Mouse (Mus musculus) kidney, postnatal 0 days (tissue): ENCODE data around the gene Gm37240. TPM values are rescaled to one million over a fixed set of nuclear protein-coding genes. Genes with fewer than 3 reads are reported as not detected.

Experiments
- ATAC-seq: fragments of 200-750 bp; cut with Nextera tagmentation; replicated peaks from 2 replicates; pipeline ENCODE4 v1.8.0; 2017; ENCODE audit warnings: low read depth, moderate number of reproducible peaks, moderate TSS enrichment, moderate library complexity; ENCODE audit not compliant: low FRiP score
- DNase-seq: peaks from one replicate; pipeline ENCODE4 v3.0.0-alpha.2; 2016; ENCODE audit warnings: low spot score
- H3K27ac ChIP-seq: fragments of 300-500 bp; sonication (generic); 2 replicates; pipeline ENCODE4 v1.5.1; 2014; ENCODE audit warnings: mild to moderate bottlenecking
- H3K27me3 ChIP-seq: fragments of 300-500 bp; sonication (generic); 2 replicates; pipeline ENCODE4 v1.6.1; 2014; ENCODE audit warnings: low read length, mixed read lengths; ENCODE audit not compliant: insufficient read depth
- H3K36me3 ChIP-seq: fragments of 300-500 bp; sonication (generic); 2 replicates; pipeline ENCODE4 v1.6.1; 2014; ENCODE audit warnings: low read length, mixed read lengths; ENCODE audit not compliant: insufficient read depth
- H3K4me1 ChIP-seq: fragments of 300-500 bp; sonication (generic); replicated peaks from 2 replicates; pipeline ENCODE4 v1.6.1; 2014; ENCODE audit warnings: antibody characterized with exemption, low read length, mixed read lengths; ENCODE audit not compliant: insufficient read depth
- H3K4me2 ChIP-seq: fragments of 300-500 bp; sonication (generic); 2 replicates; pipeline ENCODE4 v1.6.1; 2014; ENCODE audit warnings: mild to moderate bottlenecking, low read length, moderate library complexity, mixed read lengths
- H3K4me3 ChIP-seq: fragments of 300-500 bp; sonication (generic); replicated peaks from 2 replicates; pipeline ENCODE4 v1.5.1; 2014; ENCODE audit warnings: low read depth, low read length
- H3K9ac ChIP-seq: fragments of 300-500 bp; sonication (generic); 2 replicates; pipeline ENCODE4 v1.6.1; 2014; ENCODE audit warnings: low read depth, low read length
- H3K9me3 ChIP-seq: fragments of 300-500 bp; sonication (generic); replicated peaks from 2 replicates; pipeline ENCODE4 v1.6.1; 2016; ENCODE audit warnings: low read length, inconsistent platforms, mixed read lengths
- CTCF ChIP-seq: IDR thresholded peaks from 2 replicates; pipeline ENCODE4 v1.5.1; 2016; ENCODE audit warnings: antibody characterized with exemption, low read depth, mild to moderate bottlenecking, moderate library complexity
- WGBS: fragments of 180-500 bp; shearing (Covaris S2); extraction: QIAGEN DNeasy Blood & Tissue Kit; methylation state at CpG from one replicate; pipeline ENCODE4 v1.1.7; 2014; 5-methylcytosine and 5-hydroxymethylcytosine counted together
- polyA plus RNA-seq: library from polyadenylated mRNA; unstranded; fragments of >200 nt; fragmentation: Nextera tagmentation; extraction: Ambion mirVana; gene quantifications from 2 replicates; pipeline ENCODE4 v1.2.1, GENCODE M21; 2015

The Gm37240 gene
- polyA plus RNA-seq, 1 experiment from 2014 or later, result 10.8 TPM

- Histone ChIP-seq H3K27me3 (no peaks in the 10 kb centered on the region), H3K9me3 (no peaks in the 10 kb centered on the region), H3K9ac (no peak overlapping the region), H3K27ac (no peak overlapping the region), H3K4me3 (no peak overlapping the region), H3K4me1 (no peaks in the 10 kb centered on the region), H3K36me3 (no peaks in the 10 kb centered on the region), H3K4me2 (no peak overlapping the region)
- ATAC-seq (no peak), DNase-seq (no peak)
- no peak for TF ChIP-seq CTCF
- 86% methylated on average over 5 of the region's 5 CpGs for WGBS
These were observed 604.5 kb downstream of the Gm37240 start for GRCm38 (mm10) chr3:85282816-85283215.

- TF ChIP-seq CTCF, result peak; percentile 43; the same call in 1 of the 2 replicates
- peak; percentile 56 for DNase-seq
- H3K9me3 ChIP-seq, result no peaks in the 10 kb centered on the region
- WGBS, result 44% methylated on average over 10 of the region's 10 CpGs
- H3K4me2 ChIP-seq, result no peak overlapping the region
- H3K27ac ChIP-seq, result no peak overlapping the region
- H3K9ac ChIP-seq, result no peak overlapping the region
- no peaks in the 10 kb centered on the region for H3K27me3 ChIP-seq
- H3K36me3 ChIP-seq, result no peaks in the 10 kb centered on the region
- ATAC-seq, result no peak
- H3K4me3 ChIP-seq, result no peak overlapping the region
- H3K4me1 ChIP-seq, result no peaks in the 10 kb centered on the region
These were observed 612.2 kb downstream of the Gm37240 start for GRCm38 (mm10) chr3:85275075-85275474.

GRCm38 (mm10) chr3:85271491-85271890, 615.8 kb downstream of the Gm37240 start:
- H3K27me3 ChIP-seq, result no peaks in the 10 kb centered on the region
- H3K4me3 ChIP-seq, result no peak overlapping the region
- TF ChIP-seq CTCF, result no peak
- H3K27ac ChIP-seq, result no peak overlapping the region
- no peaks in the 10 kb centered on the region for H3K36me3 ChIP-seq
- DNase-seq (no peak), ATAC-seq (no peak)
- no peaks in the 10 kb centered on the region for H3K4me1 ChIP-seq
- no peak overlapping the region for H3K4me2 ChIP-seq
- WGBS, result 87% methylated on average over 2 of the region's 2 CpGs
- no peaks in the 10 kb centered on the region for H3K9me3 ChIP-seq
- no peak overlapping the region for H3K9ac ChIP-seq

GRCm38 (mm10) chr3:85264963-85265362, 622.4 kb downstream of the Gm37240 start:
- WGBS, result 68% methylated on average over 2 of the region's 2 CpGs

GRCm38 (mm10) chr3:85264546-85264945, 622.8 kb downstream of the Gm37240 start:
- ATAC-seq (no peak), DNase-seq (no peak)
- Histone ChIP-seq H3K36me3 (no peaks in the 10 kb centered on the region), H3K9me3 (no peaks in the 10 kb centered on the region), H3K9ac (no peak overlapping the region), H3K27me3 (no peaks in the 10 kb centered on the region), H3K4me3 (no peak overlapping the region), H3K27ac (no peak overlapping the region), H3K4me2 (no peak overlapping the region), H3K4me1 (no peaks in the 10 kb centered on the region)
- TF ChIP-seq CTCF, result no peak
- WGBS, result 58% methylated on average over 6 of the region's 6 CpGs

More at GRCm38 (mm10) chr3:85264963-85265362, 622.4 kb downstream of the Gm37240 start:
- Histone ChIP-seq H3K27me3 (no peaks in the 10 kb centered on the region), H3K9me3 (no peaks in the 10 kb centered on the region), H3K4me2 (no peak overlapping the region), H3K4me1 (no peaks in the 10 kb centered on the region), H3K9ac (no peak overlapping the region), H3K27ac (no peak overlapping the region), H3K36me3 (no peaks in the 10 kb centered on the region), H3K4me3 (no peak overlapping the region)
- no peak for TF ChIP-seq CTCF
- ATAC-seq (no peak), DNase-seq (no peak)

GRCm38 (mm10) chr3:85254526-85254925, 632.8 kb downstream of the Gm37240 start:
- Histone ChIP-seq H3K4me2 (no peak overlapping the region), H3K9me3 (no peaks in the 10 kb centered on the region), H3K4me3 (no peak overlapping the region), H3K36me3 (no peaks in the 10 kb centered on the region), H3K27me3 (no peaks in the 10 kb centered on the region), H3K9ac (no peak overlapping the region), H3K4me1 (no peaks in the 10 kb centered on the region), H3K27ac (no peak overlapping the region)
- ATAC-seq (no peak), DNase-seq (no peak)
- 87% methylated on average over 5 of the region's 5 CpGs for WGBS
- TF ChIP-seq CTCF, result no peak

- DNase-seq, result no peak
- no peak overlapping the region for H3K4me3 ChIP-seq
- H3K27me3 ChIP-seq, result no peaks in the 10 kb centered on the region
- H3K9ac ChIP-seq, result no peak overlapping the region
- no peak for TF ChIP-seq CTCF
- H3K9me3 ChIP-seq, result no peaks in the 10 kb centered on the region
- WGBS, result 72% methylated on average over 6 of the region's 6 CpGs
- H3K27ac ChIP-seq, result no peak overlapping the region
- no peaks in the 10 kb centered on the region for H3K4me1 ChIP-seq
- no peaks in the 10 kb centered on the region for H3K36me3 ChIP-seq
- no peak for ATAC-seq
- no peak overlapping the region for H3K4me2 ChIP-seq
These were observed 635.7 kb downstream of the Gm37240 start for GRCm38 (mm10) chr3:85251631-85252030.
